Mouse (Mus musculus) lung, postnatal 4 days (tissue): Measurements from ENCODE around the gene Gm48552.

Source experiments
- DNase-seq, 2 experiments: peaks; one replicate each; pipeline ENCODE4 v3.0.0; 2021

The Gm48552 gene

GRCm38 (mm10) chr10:81433541-81434289 is 44.9 kb downstream of the Gm48552 start:
- peak; percentile 65 to 79 for DNase-seq

GRCm38 (mm10) chr10:81434361-81435263 is 45.8 kb downstream of the Gm48552 start:
- DNase-seq = peak; percentile 41 to 50

- DNase-seq = peak; percentile 73 to 84
Measured at GRCm38 (mm10) chr10:81435436-81435835, 46.6 kb downstream of the Gm48552 start.
